ENCODE assay signal across 8 mouse cellular contexts in the genomic region with DNA sequence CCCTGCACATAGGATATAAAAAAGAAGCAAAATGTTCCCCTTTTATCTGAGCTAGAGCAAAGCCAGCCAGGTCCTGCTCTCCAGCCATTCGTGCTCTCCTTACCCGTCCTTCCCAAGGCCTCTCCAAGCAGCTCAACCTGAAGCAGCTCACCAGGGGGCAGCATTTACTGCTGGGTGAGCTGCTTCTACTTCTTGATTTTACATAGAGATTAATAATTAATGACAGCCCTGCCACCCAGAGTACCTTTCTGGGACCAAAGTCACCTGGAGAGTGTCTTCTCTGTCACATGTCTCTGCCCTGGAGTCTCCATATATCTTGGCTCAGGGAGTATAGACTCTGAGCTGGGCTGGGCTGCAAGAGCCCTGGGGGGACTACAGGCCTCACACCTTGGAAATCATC.
DNase-seq lines count a peak whose midpoint lies in the region; ATAC-seq and TF ChIP-seq lines count a peak whose summit lies in the region.

No protein-coding gene starts in this region.

- H3K4me3 ChIP-seq in heart, adult 2 months: no peak overlapping the region
- no peak overlapping the region for H3K4me3 ChIP-seq in heart, embryonic 12.5 days
- no peak overlapping the region for H3K4me3 ChIP-seq in ES-Bruce4 (ENCODE audit: low read depth, low read length)
- no peak overlapping the region for H3K4me3 ChIP-seq in stomach, embryonic 16.5 days (replicated peaks; ENCODE audit: low read length)

- H3K79me2 ChIP-seq in heart, adult 2 months (replicated peaks; ENCODE audit: control insufficient read depth, insufficient read depth, low read length): no peaks in the 10 kb centered on the region

- no peak overlapping the region for H3K27ac ChIP-seq in heart, adult 2 months
- no peak overlapping the region for H3K27ac ChIP-seq in heart, embryonic 12.5 days (ENCODE audit: poor library complexity, severe bottlenecking)
- H3K27ac ChIP-seq in ES-Bruce4 (ENCODE audit: insufficient read depth, low read length): no peak overlapping the region
- H3K27ac ChIP-seq in stomach, embryonic 16.5 days (ENCODE audit: low read length): no peak overlapping the region

- H3K36me3 ChIP-seq in heart, adult 2 months (ENCODE audit: control insufficient read depth, insufficient read depth, low read length): no peaks in the 10 kb centered on the region
- no peaks in the 10 kb centered on the region for H3K36me3 ChIP-seq in heart, embryonic 12.5 days
- H3K36me3 ChIP-seq in ES-Bruce4 (ENCODE audit: control insufficient read depth, insufficient read depth, low read length, poor library complexity, severe bottlenecking): no peaks in the 10 kb centered on the region
- H3K36me3 ChIP-seq in stomach, embryonic 16.5 days (ENCODE audit: control insufficient read depth, insufficient read depth, low read length): no peaks in the 10 kb centered on the region

- H3K27me3 ChIP-seq in heart, adult 2 months (ENCODE audit: control insufficient read depth, insufficient read depth, low read length): no peaks in the 10 kb centered on the region; the same call in 1 of the 2 replicates
- H3K27me3 ChIP-seq in heart, embryonic 12.5 days (replicated peaks): 0 out of 2 replicates have a peak, but pooled peaks cover 3% of the 10 kb centered on the region
- no peaks in the 10 kb centered on the region for H3K27me3 ChIP-seq in ES-Bruce4 (ENCODE audit: control insufficient read depth, insufficient read depth, low read length, poor library complexity, severe bottlenecking)
- H3K27me3 ChIP-seq in stomach, embryonic 16.5 days (ENCODE audit: control insufficient read depth, insufficient read depth, low read length): no peaks in the 10 kb centered on the region

- peak; percentile 23 to 26 for DNase-seq in heart, adult 2 months
- peak; percentile 32 for DNase-seq in c-Kit-positive CD71-positive TER-119-negative erythroid progenitor cells, embryonic 14.5 days (ENCODE audit: low read depth)
- peak; percentile 44 for DNase-seq in gastrocnemius, adult 18-20 months (ENCODE audit: low spot score)
- DNase-seq in kidney, postnatal 14 days: peak; percentile 85
- DNase-seq in lung, postnatal 36 days: peak; percentile 79

- TF ChIP-seq EP300 in heart, adult 2 months (IDR thresholded peaks at IDR 0.05; ENCODE audit: insufficient read depth, low read depth, low read length): no peak
- TF ChIP-seq EP300 in ES-Bruce4 (IDR thresholded peaks at IDR 0.05; ENCODE audit: insufficient read depth, low read depth, low read length): no peak

- no peak for TF ChIP-seq POLR2A in heart, adult 2 months (IDR thresholded peaks at IDR 0.05; ENCODE audit: insufficient read depth, low read depth, low read length)
- no peak for TF ChIP-seq POLR2A in ES-Bruce4 (IDR thresholded peaks at IDR 0.05; ENCODE audit: insufficient read depth, low read length)

- no peak overlapping the region for H3K9ac ChIP-seq in heart, adult 2 months (ENCODE audit: low read depth, low read length)
- no peak overlapping the region for H3K9ac ChIP-seq in heart, embryonic 12.5 days
- no peak overlapping the region for H3K9ac ChIP-seq in ES-Bruce4 (ENCODE audit: low read depth, poor library complexity, severe bottlenecking)
- H3K9ac ChIP-seq in stomach, embryonic 16.5 days (ENCODE audit: low read length): 0 out of 2 replicates have a peak overlapping the region, but pooled peaks have one; percentile 12

- no peak overlapping the region for H3K4me2 ChIP-seq in heart, embryonic 12.5 days
- H3K4me2 ChIP-seq in stomach, embryonic 16.5 days (ENCODE audit: low read depth, low read length): no peak overlapping the region

- TF ChIP-seq CTCF in heart, adult 2 months (IDR thresholded peaks at IDR 0.05): peak; percentile 59
- peak; percentile 51 for TF ChIP-seq CTCF in ES-Bruce4 (IDR thresholded peaks at IDR 0.05; ENCODE audit: low read depth, low read length)

- H3K4me1 ChIP-seq in heart, adult 2 months (ENCODE audit: control insufficient read depth, insufficient read depth, low read length): no peaks in the 10 kb centered on the region; the same call in 1 of the 2 replicates
- H3K4me1 ChIP-seq in heart, embryonic 12.5 days (replicated peaks): peaks cover 17% of the 10 kb centered on the region
- H3K4me1 ChIP-seq in ES-Bruce4 (ENCODE audit: control insufficient read depth, insufficient read depth, low read length): no peaks in the 10 kb centered on the region
- peaks cover 33% of the 10 kb centered on the region for H3K4me1 ChIP-seq in stomach, embryonic 16.5 days (ENCODE audit: control insufficient read depth, insufficient read depth, low read length)

- intact Hi-C loops in heart, adult 2 months (cut with DNase I): loop anchor here (5.0 to 10.0 kb wide), 2 partner anchors 118 to 175 kb away; a partner anchor contains a TSS

- no peaks in the 10 kb centered on the region for H3K9me3 ChIP-seq in heart, embryonic 12.5 days (replicated peaks)
- no peaks in the 10 kb centered on the region for H3K9me3 ChIP-seq in ES-Bruce4 (replicated peaks; ENCODE audit: control insufficient read depth, insufficient read depth, low read length, poor library complexity, severe bottlenecking)
- H3K9me3 ChIP-seq in stomach, embryonic 16.5 days (replicated peaks; ENCODE audit: control insufficient read depth, low read length): no peaks in the 10 kb centered on the region

- ATAC-seq in heart, embryonic 12.5 days (ENCODE audit: insufficient number of reproducible peaks, low FRiP score): no peak; the same call in 1 of the 2 replicates
- ATAC-seq in stomach, embryonic 16.5 days (ENCODE audit: insufficient read depth, low FRiP score): peak; percentile 57; the same call in 1 of the 2 replicates

- WGBS in heart, adult 2 months: 26% methylated on average over 2 of the region's 2 CpGs
- WGBS in heart, embryonic 12.5 days: 17% methylated on average over 2 of the region's 2 CpGs
- 32% methylated on average over 2 of the region's 2 CpGs for WGBS in stomach, embryonic 16.5 days

Comparison
In these comparisons a context has a peak if more than half of its experiments do, and no peak if none do; other contexts are left out.
1. DNase-seq: peak in every context shown above with its lines; median percentile 85 in kidney, postnatal 14 days; 79 in lung, postnatal 36 days; 44 in gastrocnemius, adult 18-20 months; 32 in c-Kit-positive CD71-positive TER-119-negative erythroid progenitor cells, embryonic 14.5 days; 24 in heart, adult 2 months.